Mouse (Mus musculus) frontal cortex, adult 2 months (tissue): ENCODE measurements at regions not wholly inside any gene's neighbourhood (a gene's known extent, or its start where the extent isn't known, plus 50 kb on each side); places are given as distances from the start of the nearest gene placed in this dataset.
A peak's percentile ranks its signal among the peaks of the same experiment; 100 is the strongest.

Experiments used
- DNase-seq, 2 experiments: peaks; one replicate each; pipeline ENCODE4 v3.0.0; 2022; ENCODE audit warnings: low spot score in 1 of 2; ENCODE audit errors: extremely low spot score in 1 of 2

GRCm38 (mm10) chr14:46076738-46077137, 302.5 kb upstream of the Gm15217 start:
- DNase-seq, result no peak

DNA sequence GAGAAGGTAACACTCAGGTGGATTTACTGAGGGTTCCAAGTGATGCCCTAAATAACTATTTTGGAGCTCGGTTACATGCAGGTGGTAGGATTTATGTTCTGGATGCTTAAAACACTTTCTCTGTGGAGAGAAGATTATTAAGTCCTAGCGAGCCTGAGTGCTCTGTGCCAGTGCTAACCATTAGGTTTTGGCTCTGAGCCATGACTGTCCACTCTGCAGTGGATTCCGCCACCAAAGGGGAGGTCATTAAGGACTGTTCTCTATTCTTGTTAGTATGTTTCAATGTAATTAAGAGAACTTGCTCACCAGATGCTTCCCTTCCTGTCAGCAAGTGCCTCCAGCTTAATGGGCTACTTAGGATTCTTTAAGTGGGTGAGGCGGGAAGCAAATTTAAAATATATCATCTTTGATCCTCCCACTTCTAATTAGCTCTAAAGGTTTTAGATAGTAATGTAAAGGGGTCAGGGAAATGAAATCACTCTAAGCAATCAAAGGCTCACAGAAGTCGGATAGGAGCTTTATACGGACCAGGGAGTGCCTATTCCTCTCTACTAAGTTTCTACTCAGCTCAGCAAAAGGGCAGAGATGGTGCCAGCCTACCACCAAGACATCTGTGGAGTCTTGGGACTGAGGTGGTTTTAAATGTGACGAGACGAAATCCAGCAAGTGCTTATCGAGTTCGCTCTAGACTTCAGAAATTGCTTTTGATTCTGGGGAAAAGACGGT, 301.6 kb upstream of the Gm15217 start:
- no peak for DNase-seq

- DNase-seq, result no peak
Observed at GRCm38 (mm10) chr14:46082646-46083045, 296.6 kb upstream of the Gm15217 start.

- no peak for DNase-seq
Observed at GRCm38 (mm10) chr14:46088968-46089691, 290.1 kb upstream of the Gm15217 start.

DNA sequence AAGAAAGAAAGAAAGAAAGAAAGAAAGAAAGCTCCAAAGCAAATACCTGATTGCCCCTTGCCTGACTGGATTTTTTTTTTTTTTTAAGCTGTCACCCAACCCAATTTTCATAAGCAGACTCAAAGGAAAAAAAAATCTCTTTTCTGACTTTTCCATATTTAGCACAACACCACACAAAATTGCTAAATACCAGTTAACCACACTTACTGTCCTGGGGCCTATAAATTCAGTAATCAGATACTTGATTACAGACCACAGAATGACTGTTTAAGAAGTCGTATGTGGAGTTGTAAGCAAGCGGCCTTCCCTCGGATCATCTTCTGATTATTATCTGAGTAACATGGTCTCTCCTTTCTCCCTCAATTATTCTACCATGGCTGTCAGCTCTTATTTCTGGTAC, 263.3 kb upstream of the Gm15217 start:
- DNase-seq, result no peak

DNA sequence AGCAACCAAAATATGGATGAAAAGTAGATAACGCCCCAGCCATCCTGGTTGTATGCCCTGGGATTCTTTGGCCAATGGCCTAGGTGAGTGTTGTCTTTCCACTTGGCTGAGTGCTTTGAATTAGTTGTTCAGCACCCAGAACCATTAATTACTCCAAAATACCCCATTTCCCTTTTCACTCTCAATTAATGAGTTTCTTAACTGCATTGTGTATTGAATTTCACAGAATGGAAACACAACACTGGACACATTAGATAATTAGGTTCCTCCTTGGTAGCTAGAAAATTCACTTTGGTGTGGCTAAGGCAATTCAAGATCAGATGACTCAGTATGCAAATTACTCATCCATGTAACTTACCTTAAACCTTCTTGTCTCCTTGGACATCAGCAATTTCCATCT, 252.7 kb upstream of the Gm15217 start:
- no peak for DNase-seq

- peak in 1 of 2 experiments; percentile 16 for DNase-seq
Observed at GRCm38 (mm10) chr14:46129762-46130161, 249.5 kb upstream of the Gm15217 start.

GRCm38 (mm10) chr14:46144175-46144574, 235.0 kb upstream of the Gm15217 start:
- DNase-seq, result no peak

- DNase-seq, result no peak
Observed at GRCm38 (mm10) chr14:46144707-46145106, 234.5 kb upstream of the Gm15217 start.

- no peak for DNase-seq
Observed at GRCm38 (mm10) chr14:46145584-46145983, 233.6 kb upstream of the Gm15217 start.

DNA sequence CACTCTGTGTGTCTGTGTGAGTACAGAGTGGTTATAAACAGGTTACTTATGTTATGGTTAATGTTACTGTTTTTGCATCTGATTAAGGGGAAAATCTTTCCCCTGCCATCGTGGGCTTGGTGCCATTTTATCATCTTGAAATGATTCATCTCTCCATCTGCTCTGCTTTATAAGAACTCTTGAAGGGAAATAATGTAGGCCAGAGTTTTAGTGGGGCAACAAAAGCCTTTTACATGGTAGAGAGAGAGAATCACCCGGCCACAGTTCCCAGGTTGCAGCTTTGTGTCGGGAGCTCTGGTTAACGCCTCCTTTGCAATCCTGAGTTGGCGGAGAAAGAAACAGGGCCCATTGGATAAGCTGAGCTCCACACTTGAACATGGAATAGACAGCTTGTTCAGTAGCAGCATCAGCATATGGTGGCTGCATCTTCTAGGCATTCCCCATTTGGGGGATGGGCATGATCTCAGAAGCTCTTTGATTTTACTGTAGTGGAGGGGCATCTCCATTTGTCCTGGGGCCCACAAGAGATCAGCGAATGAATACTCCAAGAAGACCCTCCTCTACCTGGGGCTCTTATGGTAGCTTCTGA, 230.0 kb upstream of the Gm15217 start:
- peak in 1 of 2 experiments; percentile 64 for DNase-seq

- DNase-seq, result no peak
Observed at GRCm38 (mm10) chr14:46158741-46159140, 220.5 kb upstream of the Gm15217 start.

GRCm38 (mm10) chr14:46172181-46172874, 206.9 kb upstream of the Gm15217 start:
- peak in 1 of 2 experiments; percentile 23 for DNase-seq

- no peak for DNase-seq
Observed at GRCm38 (mm10) chr14:46172875-46173324, 206.3 kb upstream of the Gm15217 start.

GRCm38 (mm10) chr14:46174386-46174785, 204.8 kb upstream of the Gm15217 start:
- no peak for DNase-seq

GRCm38 (mm10) chr14:46175291-46176216, 203.7 kb upstream of the Gm15217 start:
- no peak for DNase-seq

DNA sequence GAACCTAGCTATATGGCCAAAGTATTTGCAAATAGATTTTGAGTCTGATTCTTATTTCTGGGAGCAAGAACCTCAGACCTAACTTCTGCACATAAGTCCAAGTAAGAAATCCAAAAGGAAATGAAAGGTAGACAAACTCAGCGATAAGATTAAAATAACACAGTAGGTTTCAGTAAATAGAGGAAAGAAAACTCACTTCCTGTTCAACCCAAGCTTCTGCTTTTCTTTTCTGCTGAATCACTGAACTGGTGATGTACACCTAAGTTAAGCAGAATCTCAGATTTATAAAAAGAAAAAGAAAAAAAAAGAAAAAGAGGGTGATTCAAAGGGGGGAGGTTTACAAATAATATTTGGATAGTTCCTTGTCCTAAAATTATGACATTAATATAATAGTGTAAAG, 200.2 kb upstream of the Gm15217 start:
- no peak for DNase-seq

DNA sequence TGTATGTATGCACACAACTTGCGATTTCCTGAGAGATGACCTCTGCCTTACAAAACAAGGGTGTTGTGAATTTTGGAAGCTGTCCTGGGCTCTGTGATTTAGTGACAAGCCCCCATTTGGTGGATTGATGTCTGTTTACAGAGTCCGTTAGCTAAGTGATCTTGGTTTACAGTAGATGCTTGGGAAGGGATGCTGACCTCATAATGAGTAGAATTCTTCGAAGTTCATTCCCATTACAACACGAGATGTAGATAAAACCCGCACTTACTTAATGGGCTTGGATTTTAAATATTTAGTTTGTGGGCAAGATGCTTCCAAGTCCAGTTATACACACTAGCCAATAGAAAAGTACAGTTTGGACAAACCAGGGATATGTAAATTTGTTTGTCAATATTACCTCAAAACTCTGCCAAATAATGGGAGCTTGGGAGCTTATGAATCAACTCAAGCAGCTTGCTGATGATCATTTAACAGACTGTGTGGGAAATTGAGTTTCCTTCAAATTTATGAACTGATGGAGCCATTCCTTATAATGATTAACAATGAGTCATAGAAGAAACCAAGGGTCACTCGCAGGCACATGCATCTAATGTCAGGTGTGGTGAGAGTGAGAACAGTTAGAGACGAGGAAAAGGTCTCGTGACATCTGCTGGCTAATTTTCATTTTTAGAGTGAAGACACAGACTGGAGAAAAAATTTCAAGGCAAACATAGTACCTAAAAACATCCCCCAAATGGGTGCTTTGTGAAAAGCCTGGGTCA, 187.4 kb upstream of the Gm15217 start:
- DNase-seq, result no peak

- DNase-seq, result no peak
Observed at GRCm38 (mm10) chr14:46193577-46193976, 185.6 kb upstream of the Gm15217 start.
